Mouse (Mus musculus) cortical plate, adult 2 months (tissue): Measurements from ENCODE around the gene Six6. TPM values are rescaled to one million over a fixed set of nuclear protein-coding genes. Genes with fewer than 3 reads are reported as not detected.
A peak's percentile ranks its signal among the peaks of the same experiment; 100 is the strongest.

Experiments used
- H3K27ac ChIP-seq: fragments of 200-500 bp; 2 replicates; pipeline ENCODE4 v1.5.1; 2012; ENCODE audit warnings: low read length, control low read depth, inconsistent platforms; ENCODE audit not compliant: insufficient read depth
- H3K4me1 ChIP-seq: fragments of 200-500 bp; 2 replicates; pipeline ENCODE4 v1.6.1; 2011; ENCODE audit warnings: low read length; ENCODE audit not compliant: control insufficient read depth, insufficient read depth
- H3K4me3 ChIP-seq: fragments of 200-500 bp; 2 replicates; pipeline ENCODE4 v1.5.1; 2011; ENCODE audit warnings: mild to moderate bottlenecking, low read length, control low read depth; ENCODE audit not compliant: insufficient read depth
- CTCF ChIP-seq: fragments of 200-500 bp; IDR thresholded peaks from 2 replicates; pipeline ENCODE4 v1.5.1; 2011; ENCODE audit warnings: mild to moderate bottlenecking, control low read depth, low read length; ENCODE audit not compliant: insufficient read depth; ENCODE audit errors: extremely low read depth
- POLR2A ChIP-seq: fragments of 200-500 bp; IDR thresholded peaks from 2 replicates; pipeline ENCODE4 v1.6.1; 2011; ENCODE audit warnings: mild to moderate bottlenecking, low read length, control low read depth; ENCODE audit not compliant: insufficient read depth; ENCODE audit errors: extremely low read depth
- polyA plus RNA-seq: library from polyadenylated mRNA; depleted of rRNA; stranded (reverse); fragments of >200 nt; gene quantifications from 2 replicates; pipeline ENCODE4 v1.2.3, GENCODE M21; 2012; rRNA removed

The Six6 gene
- polyA plus RNA-seq, result not detected in 2 replicates

GRCm38 (mm10) chr12:72939616-72940015, at the start of gene Six6:
Gene Six6 (plus strand): TSS chr12:72939892.
- TF ChIP-seq CTCF, result no peak
- no peaks in the 10 kb centered on the region for H3K4me1 ChIP-seq
- no peak within 1 kb of the TSS for H3K4me3 ChIP-seq
- no peak within 1 kb of the TSS for H3K27ac ChIP-seq

GRCm38 (mm10) chr12:72917159-72917993, 22.3 kb upstream of the Six6 start:
- Histone ChIP-seq H3K4me1 (no peaks in the 10 kb centered on the region), H3K27ac (no peak overlapping the region), H3K4me3 (peak overlapping the region; percentile 26; the same call in 1 of the 2 replicates)
- no peak for TF ChIP-seq POLR2A
- no peak for TF ChIP-seq CTCF

- H3K4me1 ChIP-seq, result no peaks in the 10 kb centered on the region
- TF ChIP-seq POLR2A, result no peak
- TF ChIP-seq CTCF, result no peak
- H3K4me3 ChIP-seq, result no peak overlapping the region
- H3K27ac ChIP-seq, result no peak overlapping the region
Observed at GRCm38 (mm10) chr12:72936751-72937150, 2.9 kb upstream of the Six6 start.

GRCm38 (mm10) chr12:72937537-72938120, 2.1 kb upstream of the Six6 start:
- TF ChIP-seq CTCF, result no peak
- no peak for TF ChIP-seq POLR2A
- Histone ChIP-seq H3K4me3 (no peak overlapping the region), H3K27ac (no peak overlapping the region), H3K4me1 (no peaks in the 10 kb centered on the region)

GRCm38 (mm10) chr12:72938176-72938575, 1.5 kb upstream of the Six6 start:
- no peak overlapping the region for H3K4me3 ChIP-seq
- TF ChIP-seq POLR2A, result no peak
- H3K27ac ChIP-seq, result no peak overlapping the region
- no peaks in the 10 kb centered on the region for H3K4me1 ChIP-seq

- TF ChIP-seq POLR2A (no peak), CTCF (no peak)
- no peaks in the 10 kb centered on the region for H3K4me1 ChIP-seq
- no peak overlapping the region for H3K27ac ChIP-seq
- no peak overlapping the region for H3K4me3 ChIP-seq
Observed at GRCm38 (mm10) chr12:72938600-72939490, 847 bp upstream of the Six6 start.

- no peak within 1 kb of the TSS for H3K27ac ChIP-seq
- H3K4me3 ChIP-seq, result no peak within 1 kb of the TSS
- TF ChIP-seq POLR2A, result no peak
- no peak for TF ChIP-seq CTCF
- H3K4me1 ChIP-seq, result no peaks in the 10 kb centered on the region
Observed at GRCm38 (mm10) chr12:72940071-72940821, 554 bp downstream of the Six6 start, which contains the start of gene 4930447C04Rik. Gene 4930447C04Rik (minus strand): TSS chr12:72940774.

GRCm38 (mm10) chr12:72940822-72941397, 1.2 kb downstream of the Six6 start:
- Histone ChIP-seq H3K4me1 (no peaks in the 10 kb centered on the region), H3K4me3 (no peak overlapping the region), H3K27ac (no peak overlapping the region)
- TF ChIP-seq CTCF, result no peak
- no peak for TF ChIP-seq POLR2A

GRCm38 (mm10) chr12:72941398-72942051, 1.8 kb downstream of the Six6 start:
- Histone ChIP-seq H3K27ac (no peak overlapping the region), H3K4me1 (no peaks in the 10 kb centered on the region), H3K4me3 (no peak overlapping the region)
- no peak for TF ChIP-seq POLR2A
- TF ChIP-seq CTCF, result no peak
